Mouse (Mus musculus) regulatory T cell (primary cell): ENCODE data around the gene Cacna1c.

Experiments
- in situ Hi-C: fragments of 300-600 bp; cut with MboI, MseI; formaldehyde crosslinking; loops from one replicate; pipeline ENCODE4 v1.15.1; 2025; ENCODE audit warnings: high pct_unique_total_duplicates

Gene Cacna1c

GRCm38 (mm10) chr6:119062695-119063094 lies 133.5 kb downstream of the Cacna1c start:
- in situ Hi-C loops = no loop called here

GRCm38 (mm10) chr6:119058896-119059295 lies 137.3 kb downstream of the Cacna1c start:
- in situ Hi-C loops = no loop called here

GRCm38 (mm10) chr6:119058461-119058860 lies 137.8 kb downstream of the Cacna1c start:
- in situ Hi-C loops = no loop called here

GRCm38 (mm10) chr6:119057076-119057479 lies 139.1 kb downstream of the Cacna1c start:
- in situ Hi-C loops = no loop called here

- in situ Hi-C loops = no loop called here
Observed at GRCm38 (mm10) chr6:119052801-119053200, 143.4 kb downstream of the Cacna1c start.

- in situ Hi-C loops = no loop called here
Observed at GRCm38 (mm10) chr6:119052366-119052765, 143.9 kb downstream of the Cacna1c start.

- in situ Hi-C loops = no loop called here
Observed at GRCm38 (mm10) chr6:119051721-119052120, 144.5 kb downstream of the Cacna1c start.

GRCm38 (mm10) chr6:119047340-119047739 lies 148.9 kb downstream of the Cacna1c start:
- in situ Hi-C loops = loop anchor here (10.0 kb wide), 1 partner anchor 453 kb away; no protein-coding TSS in a partner anchor

GRCm38 (mm10) chr6:119045498-119045897 lies 150.7 kb downstream of the Cacna1c start:
- in situ Hi-C loops = loop anchor here (10.0 kb wide), 1 partner anchor 451 kb away; no protein-coding TSS in a partner anchor

- in situ Hi-C loops = loop anchor here (10.0 kb wide), 1 partner anchor 449 kb away; no protein-coding TSS in a partner anchor
Observed at GRCm38 (mm10) chr6:119044148-119044547, 152.1 kb downstream of the Cacna1c start.

GRCm38 (mm10) chr6:119042803-119043202 lies 153.4 kb downstream of the Cacna1c start:
- in situ Hi-C loops = loop anchor here (10.0 kb wide), 1 partner anchor 448 kb away; no protein-coding TSS in a partner anchor

- in situ Hi-C loops = loop anchor here (10.0 kb wide), 1 partner anchor 446 kb away; no protein-coding TSS in a partner anchor
Observed at GRCm38 (mm10) chr6:119040961-119041360, 155.3 kb downstream of the Cacna1c start.

- in situ Hi-C loops = loop anchor here (10.0 kb wide), 1 partner anchor 445 kb away; no protein-coding TSS in a partner anchor
Observed at GRCm38 (mm10) chr6:119039815-119040214, 156.4 kb downstream of the Cacna1c start.

GRCm38 (mm10) chr6:119039293-119039692 lies 156.9 kb downstream of the Cacna1c start:
- in situ Hi-C loops = no loop called here

- in situ Hi-C loops = no loop called here
Observed at GRCm38 (mm10) chr6:119037815-119038214, 158.4 kb downstream of the Cacna1c start.

- in situ Hi-C loops = no loop called here
Observed at GRCm38 (mm10) chr6:119037047-119037446, 159.2 kb downstream of the Cacna1c start.

GRCm38 (mm10) chr6:119035361-119035760 lies 160.9 kb downstream of the Cacna1c start:
- in situ Hi-C loops = no loop called here

- in situ Hi-C loops = no loop called here
Observed at GRCm38 (mm10) chr6:119034947-119035346, 161.3 kb downstream of the Cacna1c start.

GRCm38 (mm10) chr6:119027880-119028279 lies 168.3 kb downstream of the Cacna1c start:
- in situ Hi-C loops = no loop called here

GRCm38 (mm10) chr6:119022850-119023249 lies 173.4 kb downstream of the Cacna1c start:
- in situ Hi-C loops = no loop called here

- in situ Hi-C loops = no loop called here
Observed at GRCm38 (mm10) chr6:119021226-119021625, 175.0 kb downstream of the Cacna1c start.

GRCm38 (mm10) chr6:119018956-119019355 lies 177.3 kb downstream of the Cacna1c start:
- in situ Hi-C loops = no loop called here

- in situ Hi-C loops = no loop called here
Observed at GRCm38 (mm10) chr6:119018256-119018655, 178.0 kb downstream of the Cacna1c start.

GRCm38 (mm10) chr6:119017498-119017897 lies 178.7 kb downstream of the Cacna1c start:
- in situ Hi-C loops = no loop called here
